Mouse (Mus musculus) limb, embryonic 14.5 days (tissue): ENCODE results near the gene Cmpk2. TPM values are rescaled to one million over a fixed set of nuclear protein-coding genes. Genes with fewer than 3 reads are reported as not detected.

Experiments used
- ATAC-seq: fragments of 200-750 bp; cut with Nextera tagmentation; 2 replicates; pipeline ENCODE4 v1.8.0; 2017; ENCODE audit warnings: low read depth, moderate number of reproducible peaks, moderate TSS enrichment; ENCODE audit not compliant: low FRiP score
- DNase-seq: peaks from one replicate; pipeline ENCODE4 v3.0.0-alpha.2; 2015; ENCODE audit warnings: low spot score
- H3K27ac ChIP-seq: fragments of 300-500 bp; sonication (generic); replicated peaks from 2 replicates; pipeline ENCODE4 v1.5.1; 2014; ENCODE audit warnings: low read depth, mild to moderate bottlenecking, low read length, moderate library complexity, mixed read lengths
- H3K27me3 ChIP-seq: fragments of 300-500 bp; sonication (generic); 2 replicates; pipeline ENCODE4 v1.6.1; 2014; ENCODE audit warnings: low read length, mixed read lengths; ENCODE audit not compliant: control insufficient read depth, insufficient read depth
- H3K36me3 ChIP-seq: fragments of 300-500 bp; sonication (generic); 2 replicates; pipeline ENCODE4 v1.6.1; 2014; ENCODE audit warnings: mild to moderate bottlenecking, low read length, moderate library complexity, mixed read lengths; ENCODE audit not compliant: control insufficient read depth, insufficient read depth
- H3K4me1 ChIP-seq: fragments of 300-500 bp; sonication (generic); 2 replicates; pipeline ENCODE4 v1.6.1; 2014; ENCODE audit warnings: antibody characterized with exemption, low read length, mixed read lengths; ENCODE audit not compliant: control insufficient read depth, insufficient read depth
- H3K4me2 ChIP-seq: fragments of 300-500 bp; sonication (generic); replicated peaks from 2 replicates; pipeline ENCODE4 v1.6.1; 2014; ENCODE audit warnings: low read depth, mild to moderate bottlenecking, low read length, moderate library complexity; ENCODE audit not compliant: severe bottlenecking
- H3K4me3 ChIP-seq: fragments of 300-500 bp; sonication (generic); replicated peaks from 2 replicates; pipeline ENCODE4 v1.5.1; 2014; ENCODE audit warnings: low read length
- H3K9ac ChIP-seq: fragments of 300-500 bp; sonication (generic); 2 replicates; pipeline ENCODE4 v1.6.1; 2014; ENCODE audit warnings: mild to moderate bottlenecking, low read depth, low read length, moderate library complexity; ENCODE audit not compliant: severe bottlenecking
- H3K9me3 ChIP-seq: fragments of 300-500 bp; sonication (generic); 2 replicates; pipeline ENCODE4 v1.6.1; 2016; ENCODE audit warnings: low read length; ENCODE audit not compliant: control insufficient read depth
- POLR2A ChIP-seq: fragments of 200-500 bp; IDR thresholded peaks from 2 replicates; pipeline ENCODE4 v1.8.0; 2012; ENCODE audit warnings: inconsistent platforms, mild to moderate bottlenecking, moderate library complexity, borderline replicate concordance; ENCODE audit not compliant: insufficient read depth, insufficient read length; ENCODE audit errors: extremely low read depth
- whole genome bisulfite sequencing: fragments of 180-500 bp; shearing (Covaris S2); extraction: QIAGEN DNeasy Blood & Tissue Kit; methylation state at CpG from one replicate; pipeline ENCODE4 v1.1.7; 2014; 5-methylcytosine and 5-hydroxymethylcytosine counted together
- polyA plus RNA-seq, 2 experiments: library from polyadenylated mRNA; depleted of rRNA in 1 of 2; stranded (reverse) in 1 of 2; unstranded in 1 of 2; fragments of >200 nt; fragmentation: Nextera tagmentation in 1 of 2; extraction: Ambion mirVana in 1 of 2; gene quantifications; 2 replicates each; pipeline versions ENCODE4 v1.2.1 to v1.2.3; 2012 to 2014

Gene Cmpk2
- polyA plus RNA-seq, 2 experiments = 4.0 to 7.2 TPM

GRCm38 (mm10) chr12:26439366-26439765, 29.6 kb upstream of the Cmpk2 start:
- H3K4me1 ChIP-seq = 0 out of 2 replicates have a peak, but pooled peaks cover 4% of the 10 kb centered on the region
- H3K27me3 ChIP-seq = no peaks in the 10 kb centered on the region
- no peaks in the 10 kb centered on the region for H3K9me3 ChIP-seq
- 38% methylated on average over 3 of the region's 3 CpGs for WGBS
- no peak for TF ChIP-seq POLR2A
- ATAC-seq = no peak
- DNase-seq = no peak
- no peak overlapping the region for H3K9ac ChIP-seq
- no peaks in the 10 kb centered on the region for H3K36me3 ChIP-seq
- no peak overlapping the region for H3K27ac ChIP-seq
- H3K4me2 ChIP-seq = no peak overlapping the region
- no peak overlapping the region for H3K4me3 ChIP-seq

GRCm38 (mm10) chr12:26444054-26444453, 24.9 kb upstream of the Cmpk2 start:
- ATAC-seq = no peak
- H3K36me3 ChIP-seq = no peaks in the 10 kb centered on the region
- H3K27me3 ChIP-seq = no peaks in the 10 kb centered on the region
- H3K4me1 ChIP-seq = no peaks in the 10 kb centered on the region
- no peak overlapping the region for H3K9ac ChIP-seq
- H3K4me3 ChIP-seq = no peak overlapping the region
- H3K9me3 ChIP-seq = no peaks in the 10 kb centered on the region
- no peak overlapping the region for H3K4me2 ChIP-seq
- peak; percentile 85 for DNase-seq
- no peak for TF ChIP-seq POLR2A
- WGBS = 2% methylated on average over 2 of the region's 2 CpGs
- no peak overlapping the region for H3K27ac ChIP-seq

- H3K4me3 ChIP-seq = no peak overlapping the region
- no peak overlapping the region for H3K9ac ChIP-seq
- H3K4me1 ChIP-seq = no peaks in the 10 kb centered on the region
- DNase-seq (no peak), ATAC-seq (no peak)
- H3K27ac ChIP-seq = no peak overlapping the region
- no peaks in the 10 kb centered on the region for H3K9me3 ChIP-seq
- no peaks in the 10 kb centered on the region for H3K27me3 ChIP-seq
- H3K36me3 ChIP-seq = no peaks in the 10 kb centered on the region
- TF ChIP-seq POLR2A = no peak
- 75% methylated on average over 2 of the region's 2 CpGs for WGBS
- H3K4me2 ChIP-seq = no peak overlapping the region
Observed at GRCm38 (mm10) chr12:26444511-26444910, 24.5 kb upstream of the Cmpk2 start.

GRCm38 (mm10) chr12:26446377-26447045, 22.5 kb upstream of the Cmpk2 start:
- H3K36me3 ChIP-seq = no peaks in the 10 kb centered on the region
- no peak overlapping the region for H3K4me3 ChIP-seq
- no peak for ATAC-seq
- no peak for TF ChIP-seq POLR2A
- H3K9ac ChIP-seq = no peak overlapping the region
- WGBS = 85% methylated on average over 4 of the region's 4 CpGs
- no peaks in the 10 kb centered on the region for H3K4me1 ChIP-seq
- no peaks in the 10 kb centered on the region for H3K9me3 ChIP-seq
- H3K4me2 ChIP-seq = no peak overlapping the region
- no peaks in the 10 kb centered on the region for H3K27me3 ChIP-seq
- H3K27ac ChIP-seq = no peak overlapping the region
- DNase-seq = no peak

GRCm38 (mm10) chr12:26449483-26449882, 19.5 kb upstream of the Cmpk2 start:
- no peaks in the 10 kb centered on the region for H3K36me3 ChIP-seq
- ATAC-seq = no peak
- no peaks in the 10 kb centered on the region for H3K9me3 ChIP-seq
- H3K27me3 ChIP-seq = no peaks in the 10 kb centered on the region
- 94% methylated on average over 2 of the region's 2 CpGs for WGBS
- no peak for TF ChIP-seq POLR2A
- no peak overlapping the region for H3K27ac ChIP-seq
- no peak overlapping the region for H3K4me2 ChIP-seq
- no peak for DNase-seq
- H3K4me3 ChIP-seq = no peak overlapping the region
- 0 out of 2 replicates have a peak, but pooled peaks cover 2% of the 10 kb centered on the region for H3K4me1 ChIP-seq
- H3K9ac ChIP-seq = no peak overlapping the region

GRCm38 (mm10) chr12:26451150-26451549, 17.9 kb upstream of the Cmpk2 start:
- H3K27ac ChIP-seq = no peak overlapping the region
- ATAC-seq (no peak), DNase-seq (no peak)
- H3K27me3 ChIP-seq = no peaks in the 10 kb centered on the region
- WGBS = 52% methylated on average over 1 of the region's 1 CpGs
- no peak overlapping the region for H3K4me2 ChIP-seq
- no peaks in the 10 kb centered on the region for H3K36me3 ChIP-seq
- no peaks in the 10 kb centered on the region for H3K9me3 ChIP-seq
- H3K4me3 ChIP-seq = no peak overlapping the region
- TF ChIP-seq POLR2A = no peak
- peaks cover 9% of the 10 kb centered on the region; the same call in 1 of the 2 replicates for H3K4me1 ChIP-seq
- no peak overlapping the region for H3K9ac ChIP-seq
